Mouse (Mus musculus) midbrain, embryonic 12.5 days (tissue): ENCODE results near the gene Urah. TPM values are rescaled to one million over a fixed set of nuclear protein-coding genes. Genes with fewer than 3 reads are reported as not detected.

Experiments used
- ATAC-seq: fragments of 200-750 bp; cut with Nextera tagmentation; 2 replicates; pipeline ENCODE4 v1.8.0; 2017; ENCODE audit warnings: low read depth, moderate TSS enrichment, moderate library complexity; ENCODE audit not compliant: low FRiP score
- H3K27ac ChIP-seq: fragments of 300-500 bp; sonication (generic); replicated peaks from 2 replicates; pipeline ENCODE4 v1.5.1; 2016; ENCODE audit warnings: mild to moderate bottlenecking
- H3K27me3 ChIP-seq: fragments of 300-500 bp; sonication (generic); 2 replicates; pipeline ENCODE4 v1.6.1; 2016; ENCODE audit warnings: mild to moderate bottlenecking
- H3K36me3 ChIP-seq: fragments of 300-500 bp; sonication (generic); 2 replicates; pipeline ENCODE4 v1.6.1; 2016
- H3K4me1 ChIP-seq: fragments of 300-500 bp; sonication (generic); 2 replicates; pipeline ENCODE4 v1.6.1; 2016
- H3K4me2 ChIP-seq: fragments of 300-500 bp; sonication (generic); replicated peaks from 2 replicates; pipeline ENCODE4 v1.6.1; 2016; ENCODE audit warnings: mild to moderate bottlenecking, moderate library complexity
- H3K4me3 ChIP-seq: fragments of 300-500 bp; sonication (generic); 2 replicates; pipeline ENCODE4 v1.5.1; 2016; ENCODE audit warnings: mild to moderate bottlenecking
- H3K9ac ChIP-seq: fragments of 300-500 bp; sonication (generic); replicated peaks from 2 replicates; pipeline ENCODE4 v1.6.1; 2016; ENCODE audit warnings: mild to moderate bottlenecking, moderate library complexity
- H3K9me3 ChIP-seq: fragments of 300-500 bp; sonication (generic); 2 replicates; pipeline ENCODE4 v1.6.1; 2016; ENCODE audit warnings: mild to moderate bottlenecking
- WGBS: fragments of 180-500 bp; shearing (Covaris S2); methylation state at CpG from one replicate; pipeline ENCODE4 v1.1.7; 2016; 5-methylcytosine and 5-hydroxymethylcytosine counted together
- polyA plus RNA-seq: library from polyadenylated mRNA; unstranded; fragments of >200 nt; fragmentation: Nextera tagmentation; extraction: Ambion mirVana; gene quantifications from 2 replicates; pipeline ENCODE4 v1.2.1, GENCODE M21; 2016

The Urah gene
- 0.29 TPM in 1 of 2 replicates, not detected in the other for polyA plus RNA-seq

DNA sequence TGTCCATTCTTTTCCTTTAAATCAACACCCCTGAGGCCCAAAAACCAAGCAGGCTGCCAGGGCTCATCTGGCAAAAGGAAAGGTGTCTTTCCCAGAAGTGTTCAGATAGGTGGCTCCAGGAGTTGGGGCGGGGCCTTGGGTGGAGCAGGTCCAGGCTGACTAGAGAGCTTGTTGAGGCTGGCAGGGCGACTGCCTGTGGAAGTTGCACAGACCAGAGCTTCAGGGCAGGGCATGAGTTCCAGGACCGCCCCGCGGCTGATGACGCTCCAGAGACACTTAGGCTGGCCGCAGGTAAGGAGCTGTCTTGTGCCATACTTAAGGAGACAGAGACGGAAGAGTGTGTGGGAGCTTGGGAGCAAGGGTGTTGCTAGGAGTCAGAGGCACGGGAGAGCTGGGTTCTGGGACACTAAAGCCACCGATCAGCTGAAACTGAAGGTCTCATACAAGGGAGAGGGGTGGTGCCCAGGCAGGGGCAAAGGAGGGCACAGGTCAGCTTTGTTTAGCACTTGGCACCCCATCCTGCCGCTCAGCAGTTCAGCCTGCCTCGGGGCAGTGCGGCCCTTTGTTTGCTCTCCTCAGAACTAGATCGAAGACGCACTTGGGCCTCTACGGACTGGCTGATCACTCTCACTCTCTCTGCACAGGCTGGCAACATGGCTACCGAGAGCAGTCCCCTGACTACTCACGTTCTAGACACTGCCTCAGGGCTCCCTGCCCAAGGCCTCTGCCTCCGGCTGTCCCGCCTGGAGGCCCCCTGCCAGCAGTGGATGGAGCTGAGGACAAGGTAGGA is at the start of gene Urah:
Gene Urah (plus strand): TSS at position 51 of the 790 bp plus-strand sequence.
- Histone ChIP-seq H3K9me3 (no peaks in the 10 kb centered on the region), H3K36me3 (no peaks in the 10 kb centered on the region), H3K4me3 (no peak within 1 kb of the TSS), H3K27me3 (peaks cover 20% of the 10 kb centered on the region; the same call in 1 of the 2 replicates), H3K4me1 (no peaks in the 10 kb centered on the region), H3K4me2 (no peak within 1 kb of the TSS), H3K9ac (no peak within 1 kb of the TSS), H3K27ac (no peak within 1 kb of the TSS)
- WGBS = 51% methylated on average over 20 of the region's 20 CpGs
- no peak for ATAC-seq

DNA sequence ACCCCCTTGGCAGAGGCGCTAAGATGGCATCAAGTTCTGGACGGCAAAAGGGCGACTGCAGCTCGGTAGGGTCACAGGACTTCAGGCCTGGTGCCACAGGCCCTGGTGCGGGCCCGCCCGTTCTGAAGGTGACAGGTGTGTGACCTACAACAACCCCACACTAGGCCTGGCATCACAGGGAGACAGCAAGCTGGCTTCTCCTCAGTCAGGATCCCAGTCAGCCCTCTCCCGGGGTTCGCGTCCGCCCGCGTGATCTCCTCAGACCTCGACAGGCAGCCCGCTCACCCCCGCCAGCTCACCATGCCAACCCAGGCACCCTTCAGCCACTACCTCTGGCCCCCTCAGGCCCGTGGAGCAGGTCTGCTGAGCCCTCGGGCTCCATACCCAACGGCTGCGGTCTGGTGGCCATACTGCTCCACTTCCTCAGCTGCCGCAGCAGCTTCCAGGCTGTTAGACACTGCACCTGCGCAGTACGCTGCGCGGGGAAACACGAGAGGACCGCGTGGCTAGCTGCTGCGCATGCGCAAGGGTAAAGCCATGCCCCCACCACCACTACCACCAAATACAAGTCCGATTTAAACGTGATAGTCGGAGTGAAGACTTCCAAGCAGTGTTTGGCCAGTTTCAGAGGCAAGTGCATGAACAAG is 47.3 kb upstream of the Urah start, which contains the start of gene Syce1:
Gene Syce1 (minus strand): TSS at position 447 of the 647 bp plus-strand sequence.
- no peak within 1 kb of the TSS for H3K4me3 ChIP-seq
- no peaks in the 10 kb centered on the region for H3K9me3 ChIP-seq
- H3K4me1 ChIP-seq = no peaks in the 10 kb centered on the region
- no peak within 1 kb of the TSS for H3K27ac ChIP-seq
- WGBS = 86% methylated on average over 33 of the region's 33 CpGs
- no peaks in the 10 kb centered on the region for H3K27me3 ChIP-seq
- H3K36me3 ChIP-seq = no peaks in the 10 kb centered on the region
- ATAC-seq = no peak
- H3K4me2 ChIP-seq = no peak within 1 kb of the TSS
- H3K9ac ChIP-seq = no peak within 1 kb of the TSS

DNA sequence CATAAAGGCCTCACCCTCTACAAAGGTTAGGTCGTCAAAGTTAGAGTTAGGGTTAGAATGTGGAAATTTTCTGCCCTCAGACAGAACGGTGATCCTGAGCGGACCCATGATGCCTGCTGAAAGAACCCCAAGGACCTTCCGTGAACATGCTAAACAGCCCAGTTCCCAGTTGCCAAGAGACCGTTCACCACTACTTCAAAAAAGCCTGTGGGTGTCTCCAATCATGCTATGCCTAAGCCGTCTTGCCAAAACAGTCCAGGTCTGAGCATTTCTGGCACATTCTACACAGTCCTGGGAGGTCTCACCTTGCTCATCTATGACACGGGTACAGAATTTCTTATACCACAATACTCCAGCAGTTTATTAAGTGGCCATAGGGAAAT is 46.8 kb upstream of the Urah start:
- no peak overlapping the region for H3K4me3 ChIP-seq
- H3K9ac ChIP-seq = no peak overlapping the region
- 83% methylated on average over 7 of the region's 7 CpGs for WGBS
- H3K27me3 ChIP-seq = no peaks in the 10 kb centered on the region
- H3K36me3 ChIP-seq = no peaks in the 10 kb centered on the region
- no peaks in the 10 kb centered on the region for H3K4me1 ChIP-seq
- H3K27ac ChIP-seq = no peak overlapping the region
- no peaks in the 10 kb centered on the region for H3K9me3 ChIP-seq
- H3K4me2 ChIP-seq = no peak overlapping the region
- ATAC-seq = no peak

DNA sequence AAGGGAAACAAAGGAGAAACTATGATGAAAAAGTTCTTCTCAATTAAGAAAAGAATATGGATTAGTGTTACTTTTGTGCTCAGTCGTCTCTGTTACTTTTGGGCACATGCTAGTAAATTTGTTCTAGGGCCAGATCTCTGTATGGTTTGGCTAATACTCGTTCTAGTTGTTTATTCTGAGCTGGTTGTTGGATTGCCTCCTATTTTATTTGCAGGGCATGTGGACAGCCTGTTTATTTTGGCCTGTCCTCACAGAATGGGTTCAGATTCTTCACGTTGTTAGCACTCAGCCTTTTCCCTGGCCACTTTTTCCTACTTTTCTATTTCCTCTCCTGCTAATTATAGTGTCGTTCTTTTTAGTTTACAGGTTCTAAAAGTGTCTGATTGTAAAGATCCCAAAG is 41.3 kb upstream of the Urah start:
- no peak overlapping the region for H3K4me2 ChIP-seq
- H3K9me3 ChIP-seq = no peaks in the 10 kb centered on the region
- no peaks in the 10 kb centered on the region for H3K36me3 ChIP-seq
- H3K9ac ChIP-seq = no peak overlapping the region
- no peak overlapping the region for H3K4me3 ChIP-seq
- H3K4me1 ChIP-seq = no peaks in the 10 kb centered on the region
- WGBS = 83% methylated on average over 4 of the region's 4 CpGs
- no peaks in the 10 kb centered on the region for H3K27me3 ChIP-seq
- no peak overlapping the region for H3K27ac ChIP-seq
- no peak for ATAC-seq

DNA sequence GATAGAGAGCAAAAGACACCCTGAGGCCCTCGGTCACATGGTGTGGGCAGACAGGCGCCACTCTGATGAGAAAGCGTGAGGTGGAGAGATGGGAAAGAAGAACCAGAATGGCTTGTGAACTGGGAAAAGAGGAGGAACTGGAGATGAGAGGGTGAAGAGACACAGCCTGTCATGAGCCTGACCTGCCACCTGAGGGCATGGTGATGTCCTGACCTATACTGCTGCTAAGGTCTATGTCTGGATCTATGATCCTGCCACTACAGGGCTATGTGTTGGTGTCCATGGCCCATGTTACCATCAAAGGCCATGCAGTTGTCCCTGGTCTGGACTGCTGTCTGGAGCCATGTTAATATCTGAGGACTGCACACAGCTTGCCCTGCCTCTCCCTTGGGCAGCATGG is 37.2 kb upstream of the Urah start:
- no peaks in the 10 kb centered on the region for H3K4me1 ChIP-seq
- H3K9ac ChIP-seq = no peak overlapping the region
- WGBS = 89% methylated on average over 3 of the region's 3 CpGs
- H3K36me3 ChIP-seq = no peaks in the 10 kb centered on the region
- H3K9me3 ChIP-seq = no peaks in the 10 kb centered on the region
- no peak overlapping the region for H3K4me2 ChIP-seq
- H3K27ac ChIP-seq = no peak overlapping the region
- H3K4me3 ChIP-seq = no peak overlapping the region
- ATAC-seq = no peak
- no peaks in the 10 kb centered on the region for H3K27me3 ChIP-seq

DNA sequence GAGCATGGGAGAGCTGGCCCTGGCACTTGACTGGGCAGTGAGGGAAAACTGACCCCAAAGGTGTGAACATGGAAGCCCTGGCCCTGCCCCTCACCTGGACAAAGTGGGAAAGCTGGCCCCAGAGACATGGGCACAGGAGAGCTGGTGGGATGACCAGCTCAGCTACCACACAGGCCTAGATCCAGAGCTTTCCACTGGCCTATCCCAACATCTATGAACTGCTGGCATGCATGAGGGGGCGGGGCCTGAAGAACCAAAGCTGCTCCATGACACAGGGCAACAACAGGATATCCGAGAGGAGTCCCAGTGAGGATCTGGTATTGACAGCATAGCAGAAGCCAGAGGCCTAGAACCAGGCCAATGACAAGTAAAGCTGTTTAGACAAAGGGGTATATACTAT is 36.6 kb upstream of the Urah start:
- no peaks in the 10 kb centered on the region for H3K9me3 ChIP-seq
- H3K9ac ChIP-seq = no peak overlapping the region
- H3K27me3 ChIP-seq = no peaks in the 10 kb centered on the region
- no peaks in the 10 kb centered on the region for H3K36me3 ChIP-seq
- 66% methylated on average over 2 of the region's 2 CpGs for WGBS
- H3K4me2 ChIP-seq = no peak overlapping the region
- H3K4me3 ChIP-seq = no peak overlapping the region
- H3K4me1 ChIP-seq = no peaks in the 10 kb centered on the region
- H3K27ac ChIP-seq = no peak overlapping the region
- ATAC-seq = no peak

DNA sequence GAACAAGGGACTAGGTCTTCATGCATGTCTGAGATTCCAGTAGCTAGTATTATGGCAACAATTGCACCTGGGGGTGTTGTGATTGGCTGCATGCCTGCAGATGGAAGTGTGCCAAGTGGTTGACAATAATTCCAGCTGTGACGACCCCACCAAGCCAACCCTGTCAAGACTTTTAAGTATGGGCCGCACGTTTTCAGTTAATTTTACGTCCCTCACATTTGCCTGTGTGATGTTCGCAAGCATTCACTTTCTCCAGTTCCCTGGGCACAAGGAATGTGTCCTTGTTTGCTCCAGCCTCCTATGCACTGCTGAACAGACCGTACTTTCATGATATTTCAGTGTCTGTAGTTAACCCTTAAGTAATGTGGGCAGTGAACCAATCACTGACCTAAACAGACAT is 32.2 kb upstream of the Urah start:
- no peak overlapping the region for H3K4me2 ChIP-seq
- ATAC-seq = no peak
- 83% methylated on average over 6 of the region's 6 CpGs for WGBS

DNA sequence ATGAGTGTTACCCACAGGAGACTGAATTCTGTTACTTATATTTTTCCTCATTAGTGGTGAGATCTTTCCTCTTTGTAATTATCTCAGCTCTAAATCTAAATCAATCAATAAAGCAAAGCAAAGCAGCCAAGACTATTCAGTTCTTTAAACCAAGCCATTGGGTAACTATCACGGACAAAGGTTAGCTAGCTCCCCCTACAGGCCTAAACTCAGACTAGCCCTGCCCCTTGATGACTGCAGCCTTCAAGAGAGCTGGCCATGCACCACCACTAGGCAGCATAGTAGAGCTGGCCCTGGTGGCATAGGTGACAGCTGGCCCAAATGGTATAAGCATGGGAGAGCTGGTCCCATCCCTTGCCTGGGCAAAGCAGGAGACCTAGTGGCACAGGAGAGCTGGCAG is 29.1 kb upstream of the Urah start:
- no peak overlapping the region for H3K4me2 ChIP-seq
- H3K36me3 ChIP-seq = peaks cover 5% of the 10 kb centered on the region; the same call in 1 of the 2 replicates
- H3K9me3 ChIP-seq = no peaks in the 10 kb centered on the region
- no peaks in the 10 kb centered on the region for H3K27me3 ChIP-seq
- no peak overlapping the region for H3K4me3 ChIP-seq
- H3K9ac ChIP-seq = no peak overlapping the region
- WGBS = 19% methylated on average over 1 of the region's 1 CpGs
- no peak for ATAC-seq
- H3K4me1 ChIP-seq = no peaks in the 10 kb centered on the region
- no peak overlapping the region for H3K27ac ChIP-seq

More for the DNA sequence above, 32.2 kb upstream of the Urah start:
- Histone ChIP-seq H3K27me3 (no peaks in the 10 kb centered on the region), H3K9me3 (no peaks in the 10 kb centered on the region), H3K36me3 (no peaks in the 10 kb centered on the region), H3K9ac (no peak overlapping the region), H3K27ac (no peak overlapping the region), H3K4me3 (no peak overlapping the region), H3K4me1 (no peaks in the 10 kb centered on the region)

DNA sequence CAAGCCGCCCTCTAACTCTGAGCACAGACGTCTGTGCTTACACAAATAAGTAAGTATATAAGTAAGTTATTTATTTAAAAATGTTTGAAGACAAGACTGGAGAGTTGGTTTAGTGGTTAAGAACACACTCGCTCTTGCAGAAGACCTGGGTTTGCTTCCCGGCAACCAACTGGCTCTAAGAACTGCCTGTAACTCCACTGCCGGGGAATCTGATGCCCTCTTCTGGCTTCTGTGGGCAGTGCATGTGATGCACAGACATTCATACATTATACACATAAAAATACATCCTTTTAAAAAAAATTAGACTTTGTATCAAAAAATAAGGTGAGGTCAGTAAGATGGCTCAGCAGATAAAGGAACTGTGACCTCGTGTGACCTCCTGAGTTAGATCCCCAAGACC is 24.3 kb upstream of the Urah start:
- H3K4me2 ChIP-seq = no peak overlapping the region
- no peak overlapping the region for H3K4me3 ChIP-seq
- no peak overlapping the region for H3K9ac ChIP-seq
- H3K27ac ChIP-seq = no peak overlapping the region
- H3K36me3 ChIP-seq = peaks cover 31% of the 10 kb centered on the region
- no peaks in the 10 kb centered on the region for H3K9me3 ChIP-seq
- ATAC-seq = no peak
- WGBS = 93% methylated on average over 6 of the region's 6 CpGs
- H3K27me3 ChIP-seq = no peaks in the 10 kb centered on the region
- H3K4me1 ChIP-seq = no peaks in the 10 kb centered on the region

DNA sequence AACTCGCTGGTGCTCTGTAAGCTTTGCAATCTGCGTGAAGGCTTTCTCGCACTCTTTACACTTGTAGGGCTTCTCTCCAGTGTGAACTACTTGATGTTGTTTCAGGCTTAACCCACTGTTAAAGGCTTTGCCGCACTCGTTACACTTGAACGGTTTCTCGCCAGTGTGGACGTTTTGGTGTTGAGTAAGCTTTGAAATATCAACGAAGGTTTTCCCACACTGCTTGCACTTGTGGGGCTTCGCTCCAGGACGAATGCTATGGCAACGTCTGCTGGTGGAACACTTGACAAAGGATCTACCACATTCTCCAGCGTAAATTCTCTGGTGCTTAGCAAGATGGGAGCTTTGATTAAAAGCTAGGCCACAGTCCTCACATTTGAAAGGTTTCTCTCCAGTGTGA is 23.1 kb upstream of the Urah start:
- Histone ChIP-seq H3K27me3 (no peaks in the 10 kb centered on the region), H3K9ac (no peak overlapping the region), H3K27ac (no peak overlapping the region), H3K4me1 (no peaks in the 10 kb centered on the region), H3K4me3 (no peak overlapping the region), H3K9me3 (no peaks in the 10 kb centered on the region), H3K36me3 (peaks cover 31% of the 10 kb centered on the region), H3K4me2 (no peak overlapping the region)
- WGBS = 82% methylated on average over 13 of the region's 13 CpGs
- no peak for ATAC-seq

DNA sequence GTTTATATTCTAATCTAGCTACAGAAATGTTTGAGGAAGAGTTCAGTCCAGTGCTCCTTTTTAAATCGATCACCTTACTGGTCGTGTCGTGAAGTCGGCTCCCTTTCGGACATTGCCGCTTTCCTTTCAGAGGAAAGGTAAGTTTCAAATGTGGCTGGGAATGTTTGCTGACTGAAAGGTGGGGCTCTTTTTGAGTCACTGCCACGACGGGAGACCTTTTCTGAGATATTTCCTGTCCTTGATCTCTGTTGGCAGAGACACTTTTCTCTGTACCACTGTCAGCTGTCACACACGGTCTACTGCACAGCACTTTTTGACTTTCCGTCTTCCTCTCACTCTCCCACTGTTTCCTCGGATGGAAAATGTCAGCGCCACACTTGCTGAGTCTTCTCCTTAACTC is 22.0 kb upstream of the Urah start:
- 90% methylated on average over 12 of the region's 12 CpGs for WGBS
- ATAC-seq = no peak
- no peak overlapping the region for H3K9ac ChIP-seq

DNA sequence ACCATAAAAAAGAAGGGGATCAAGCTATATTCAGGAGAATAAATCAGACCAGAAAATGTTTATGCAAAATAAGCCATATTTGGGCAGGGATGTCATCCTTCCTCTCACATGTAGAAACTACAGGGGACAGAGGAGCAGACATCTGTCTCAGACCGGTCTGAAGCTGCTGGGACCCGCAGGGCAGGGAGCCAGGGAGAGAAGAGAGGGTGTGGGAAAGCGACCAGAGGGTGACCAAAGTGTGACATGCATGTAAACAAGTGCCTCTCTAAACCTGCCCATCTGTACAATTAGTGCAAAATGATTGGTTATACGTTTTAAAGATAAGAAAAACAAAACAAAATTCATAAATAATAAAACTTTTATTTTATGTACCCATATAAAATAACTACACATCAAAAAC is 14.6 kb upstream of the Urah start:
- Histone ChIP-seq H3K4me2 (no peak overlapping the region), H3K36me3 (no peaks in the 10 kb centered on the region), H3K9me3 (no peaks in the 10 kb centered on the region), H3K4me3 (no peak overlapping the region), H3K27ac (no peak overlapping the region), H3K27me3 (no peaks in the 10 kb centered on the region; the same call in 1 of the 2 replicates), H3K4me1 (no peaks in the 10 kb centered on the region; the same call in 1 of the 2 replicates), H3K9ac (no peak overlapping the region)
- ATAC-seq = no peak
- 83% methylated on average over 4 of the region's 4 CpGs for WGBS

More for the DNA sequence above, 22.0 kb upstream of the Urah start:
- Histone ChIP-seq H3K9me3 (no peaks in the 10 kb centered on the region), H3K4me3 (no peak overlapping the region), H3K27me3 (no peaks in the 10 kb centered on the region), H3K36me3 (peaks cover 31% of the 10 kb centered on the region), H3K4me2 (no peak overlapping the region), H3K27ac (no peak overlapping the region), H3K4me1 (no peaks in the 10 kb centered on the region)
